In the genomic region with DNA sequence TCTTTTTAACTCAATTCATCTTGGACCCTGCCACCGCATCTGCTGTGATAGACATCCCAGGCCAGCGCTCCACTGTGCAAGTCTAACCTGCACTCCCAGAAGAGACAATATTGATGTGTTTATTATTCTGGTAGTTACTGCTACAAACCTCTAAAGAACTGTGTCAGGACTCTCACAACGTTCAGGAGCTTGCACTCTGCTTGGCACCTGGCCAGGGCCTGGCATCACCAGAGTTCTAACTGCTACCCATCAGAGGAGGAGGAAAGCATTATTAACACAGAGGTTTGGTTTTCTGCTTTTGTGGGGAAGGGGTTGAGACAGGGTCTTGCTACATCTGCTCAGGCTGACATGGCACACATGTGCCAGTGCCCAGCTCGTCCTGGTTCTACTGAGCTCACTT, we compare ENCODE assay signal across 10 mouse cellular contexts. TPM values are rescaled to one million over a fixed set of nuclear protein-coding genes. Genes with fewer than 3 reads are reported as not detected.
DNase-seq lines count a peak whose midpoint lies in the region; ATAC-seq and TF ChIP-seq lines count a peak whose summit lies in the region.
"Had no signal": no experiment of that assay in that cellular context is flagged by ENCODE, and none has a peak within 500 bp of the region (broad histone marks: within the 10 kb centered on the region; RNA-seq: fewer than 3 reads in every experiment).

No protein-coding gene starts in this region.

- no peaks in the 10 kb centered on the region for H3K9me3 ChIP-seq in limb, embryonic 10.5 days (replicated peaks)
- no peaks in the 10 kb centered on the region for H3K9me3 ChIP-seq in forebrain, embryonic 12.5 days
- H3K9me3 ChIP-seq: embryonic facial prominence, embryonic 10.5 days; lung, embryonic 15.5 days had no signal

- H3K4me1 ChIP-seq in limb, embryonic 10.5 days, result no peaks in the 10 kb centered on the region
- peaks cover 18% of the 10 kb centered on the region for H3K4me1 ChIP-seq in forebrain, embryonic 12.5 days
- H3K4me1 ChIP-seq: embryonic facial prominence, embryonic 10.5 days had no signal

- no peak overlapping the region for H3K4me2 ChIP-seq in forebrain, embryonic 12.5 days
- H3K4me2 ChIP-seq: lung, embryonic 15.5 days had no signal

- H3K27ac ChIP-seq in gastrocnemius, adult 2 months, result 0 out of 2 replicates have a peak overlapping the region, but pooled peaks have one; percentile 6
- H3K27ac ChIP-seq in limb, embryonic 10.5 days, result no peak overlapping the region
- no peak overlapping the region for H3K27ac ChIP-seq in forebrain, embryonic 12.5 days
- H3K27ac ChIP-seq: embryonic facial prominence, embryonic 10.5 days; lung, embryonic 15.5 days had no signal

- no peak for ATAC-seq in forebrain, embryonic 12.5 days (ENCODE audit: low FRiP score)

- no peak overlapping the region for H3K4me3 ChIP-seq in gastrocnemius, adult 2 months
- no peak overlapping the region for H3K4me3 ChIP-seq in limb, embryonic 10.5 days
- H3K4me3 ChIP-seq in forebrain, embryonic 12.5 days (replicated peaks), result no peak overlapping the region
- H3K4me3 ChIP-seq: embryonic facial prominence, embryonic 10.5 days; lung, embryonic 15.5 days had no signal

- DNase-seq in gastrocnemius, adult 2 months, result peak; percentile 58
- no peak for DNase-seq in gastrocnemius, postnatal 4 days (ENCODE audit: low spot score in 2 of 2)
- peak; percentile 28 to 32 for DNase-seq in left cerebral cortex, adult 18-20 months (ENCODE audit: low spot score in 2 of 2)
- no peak for DNase-seq in left cerebral cortex, adult 11 months (ENCODE audit: low spot score)
- DNase-seq in adrenal gland, adult 2 months, result peak; percentile 43
- DNase-seq in cerebellum, postnatal 4 days (ENCODE audit: low spot score in 2 of 2), result peak; percentile 27 to 43
- DNase-seq in limb, embryonic 10.5 days (ENCODE audit: low spot score), result no peak

- H3K36me3 ChIP-seq in limb, embryonic 10.5 days, result 0 out of 2 replicates have a peak, but pooled peaks cover 4% of the 10 kb centered on the region
- H3K36me3 ChIP-seq in forebrain, embryonic 12.5 days (replicated peaks), result no peaks in the 10 kb centered on the region
- H3K36me3 ChIP-seq: embryonic facial prominence, embryonic 10.5 days; lung, embryonic 15.5 days had no signal

- no peak for TF ChIP-seq CTCF in gastrocnemius, adult 2 months (IDR thresholded peaks at IDR 0.05)

- 84% methylated on average over 4 of the region's 4 CpGs for WGBS in limb, embryonic 10.5 days
- 78% methylated on average over 4 of the region's 4 CpGs for WGBS in forebrain, embryonic 12.5 days

- no peak overlapping the region for H3K9ac ChIP-seq in forebrain, embryonic 12.5 days
- H3K9ac ChIP-seq: lung, embryonic 15.5 days had no signal

- H3K27me3 ChIP-seq in limb, embryonic 10.5 days (ENCODE audit: low read depth, poor library complexity, severe bottlenecking), result no peaks in the 10 kb centered on the region
- H3K27me3 ChIP-seq in forebrain, embryonic 12.5 days, result no peaks in the 10 kb centered on the region
- H3K27me3 ChIP-seq: lung, embryonic 15.5 days had no signal

- intact Hi-C loops in gastrocnemius, adult 2 months (cut with DNase I), result no loop called here

RNA-seq across cellular contexts. Expression of a gene that starts 45.0 kb away (rescaled TPM):
- 10 to 100 TPM; 39.3 to 41.2 TPM for total RNA-seq in gastrocnemius, adult 2 months (2021)
- total RNA-seq in gastrocnemius, postnatal 4 days (2021), result 10 to 100 TPM; 65.9 to 71.9 TPM
- total RNA-seq in left cerebral cortex, adult 18-20 months (2021), result 100 to 1,000 TPM; 202 to 204 TPM
- 10 to 100 TPM; 85.5 to 90.5 TPM for total RNA-seq in adrenal gland, adult 2 months (2021)
- 53.6 and 54.5 TPM in 2 replicates for polyA plus RNA-seq in adrenal gland, adult 2 months (2012; rRNA removed)
- polyA plus RNA-seq in limb, embryonic 10.5 days (2016; fragmentation: Nextera tagmentation; extraction: Ambion mirVana), result 48.8 and 53.6 TPM in 2 replicates
- 77.4 and 82.1 TPM in 2 replicates for polyA plus RNA-seq in forebrain, embryonic 12.5 days (2016; fragmentation: Nextera tagmentation; extraction: Ambion mirVana)

Comparison
In these comparisons a context has a peak if more than half of its experiments do, and no peak if none do; other contexts are left out.
1. DNase-seq: peak in gastrocnemius, adult 2 months (single experiment), left cerebral cortex, adult 18-20 months (2 of 2), adrenal gland, adult 2 months (single experiment) and cerebellum, postnatal 4 days (2 of 2); none in gastrocnemius, postnatal 4 days (0 of 2), left cerebral cortex, adult 11 months (single experiment) and limb, embryonic 10.5 days (single experiment).